Mouse (Mus musculus) urinary bladder, postnatal 4 days (tissue): ENCODE data around the gene Daam1.

ENCODE experiments used
- DNase-seq, 2 experiments: peaks; one replicate each; pipeline ENCODE4 v3.0.0; 2021 to 2022; ENCODE audit warnings: low spot score in 2 of 2

Daam1 gene

GRCm38 (mm10) chr12:71932433-71933386 lies 101.8 kb downstream of the Daam1 start:
- DNase-seq: no peak

GRCm38 (mm10) chr12:71933989-71934645 lies 103.2 kb downstream of the Daam1 start:
- peak in 1 of 2 experiments; percentile 53 for DNase-seq

- DNase-seq: no peak
Measured at GRCm38 (mm10) chr12:71936636-71937035, 105.8 kb downstream of the Daam1 start.

- peak in 1 of 2 experiments; percentile 48 for DNase-seq
Measured at GRCm38 (mm10) chr12:71938513-71938912, 107.6 kb downstream of the Daam1 start.

- DNase-seq: no peak
Measured at GRCm38 (mm10) chr12:71941290-71941689, 110.4 kb downstream of the Daam1 start.

GRCm38 (mm10) chr12:71943112-71943511 lies 112.2 kb downstream of the Daam1 start:
- no peak for DNase-seq

- no peak for DNase-seq
Measured at GRCm38 (mm10) chr12:71943646-71944045, 112.8 kb downstream of the Daam1 start.

GRCm38 (mm10) chr12:71945844-71946243 lies 115.0 kb downstream of the Daam1 start:
- peak in 1 of 2 experiments; percentile 50 for DNase-seq

- DNase-seq: no peak
Measured at GRCm38 (mm10) chr12:71946448-71946847, 115.6 kb downstream of the Daam1 start.

GRCm38 (mm10) chr12:71948972-71949371 lies 118.1 kb downstream of the Daam1 start:
- no peak for DNase-seq

GRCm38 (mm10) chr12:71949606-71950005 lies 118.7 kb downstream of the Daam1 start:
- peak in 1 of 2 experiments; percentile 55 for DNase-seq

GRCm38 (mm10) chr12:71950095-71950877 lies 119.4 kb downstream of the Daam1 start:
- peak in 1 of 2 experiments; percentile 46 for DNase-seq

- DNase-seq: no peak
Measured at GRCm38 (mm10) chr12:71954180-71954935, 123.5 kb downstream of the Daam1 start.

GRCm38 (mm10) chr12:71956980-71957379 lies 126.1 kb downstream of the Daam1 start:
- no peak for DNase-seq

GRCm38 (mm10) chr12:71957496-71957895 lies 126.6 kb downstream of the Daam1 start:
- no peak for DNase-seq

- DNase-seq: no peak
Measured at GRCm38 (mm10) chr12:71959351-71959991, 128.6 kb downstream of the Daam1 start.

GRCm38 (mm10) chr12:71961671-71962070 lies 130.8 kb downstream of the Daam1 start:
- no peak for DNase-seq

GRCm38 (mm10) chr12:71962616-71963015 lies 131.7 kb downstream of the Daam1 start:
- no peak for DNase-seq

- no peak for DNase-seq
Measured at GRCm38 (mm10) chr12:71968592-71968991, 137.7 kb downstream of the Daam1 start.

- DNase-seq: no peak
Measured at GRCm38 (mm10) chr12:71969022-71969421, 138.1 kb downstream of the Daam1 start.

GRCm38 (mm10) chr12:71969439-71969838 lies 138.6 kb downstream of the Daam1 start:
- no peak for DNase-seq
